Mouse (Mus musculus): ENCODE data around the gene Mbtd1. TPM values are rescaled to one million over a fixed set of nuclear protein-coding genes. Genes with fewer than 3 reads are reported as not detected.

The Mbtd1 gene
- total and polyA plus RNA-seq, 3 experiments, result 19.9 to 46.5 (median 21.5) TPM

DNA sequence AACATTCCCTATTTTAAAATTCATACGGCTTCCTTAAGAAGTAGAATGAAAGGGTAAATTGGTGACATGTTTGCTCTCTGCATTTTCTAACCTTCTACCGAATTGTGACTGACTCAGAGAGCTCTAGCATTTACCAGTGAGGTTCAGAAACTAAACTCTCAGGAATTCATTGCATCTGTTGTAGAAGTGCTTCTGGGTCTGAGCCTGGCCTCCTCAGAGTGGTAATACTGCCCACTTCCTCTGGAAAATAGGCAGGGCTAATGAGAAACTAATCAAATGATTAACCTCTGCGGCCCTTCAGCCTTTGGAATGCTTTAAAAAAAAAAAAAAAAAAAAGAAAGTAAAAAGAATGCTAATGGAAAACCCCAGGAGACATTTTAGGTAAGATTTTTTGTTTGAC lies 59.3 kb downstream of the Mbtd1 start:
- Histone ChIP-seq H3K4me2 (ENCODE audit: insufficient read depth, low read depth, poor library complexity, severe bottlenecking) (no peak overlapping the region), H3K36me3 (replicated peaks in 1 of 2; ENCODE audit: control insufficient read depth in 1 of 2, insufficient read depth in 1 of 2, low read length in 1 of 2) (peaks cover 32 to 74% of the 10 kb centered on the region in 2 experiments), H3K79me2 (replicated peaks; ENCODE audit: control insufficient read depth, extremely low read depth, insufficient read depth, poor library complexity, severe bottlenecking) (no peaks in the 10 kb centered on the region), H3K9me3 (replicated peaks; ENCODE audit: low read length) (no peaks in the 10 kb centered on the region), H3K4me3 (replicated peaks in 1 of 3; ENCODE audit: low read depth in 2 of 3, low read length in 2 of 3, poor library complexity in 1 of 3) (no peak overlapping the region), H3K9ac (ENCODE audit: insufficient read depth, low read depth) (no peak overlapping the region), H3K4me1 (ENCODE audit: control insufficient read depth in 1 of 2, insufficient read depth in 2 of 2) (peaks cover 4 to 16% of the 10 kb centered on the region in 2 experiments; a peak in 3 of 4 replicates), H3K27me3 (replicated peaks) (no peaks in the 10 kb centered on the region), H3K27ac (ENCODE audit: insufficient read depth, low read depth) (no peak overlapping the region)
- in situ Hi-C loops (cut with MboI; ENCODE audit: low pct_ligation_motif_present, low pct_unique_long_range_greater_than_20kb, low sequenced_read_pairs) (no loop called here), dilution Hi-C loops (cut with MboI; ENCODE audit: extremely low pct_ligation_motif_present, extremely low pct_unique_long_range_greater_than_20kb, low sequenced_read_pairs) (no loop called here)
- no peak for TF ChIP-seq ZKSCAN1 (IDR thresholded peaks at IDR 0.05; ENCODE audit: borderline replicate concordance, low read depth, low read length)
- no peak for TF ChIP-seq SMC3 (IDR thresholded peaks at IDR 0.05; ENCODE audit: low read depth, low read length)
- TF ChIP-seq HCFC1 (IDR thresholded peaks at IDR 0.05; ENCODE audit: low read depth, low read length), result no peak
- no peak for TF ChIP-seq TBP (conservative IDR thresholded peaks at IDR 0.05; ENCODE audit: low read depth, low read length)
- no peak for TF ChIP-seq GABPA (IDR thresholded peaks at IDR 0.05; ENCODE audit: insufficient replicate concordance, low read depth, low read length)
- no peak for TF ChIP-seq JUN (IDR thresholded peaks at IDR 0.05; ENCODE audit: insufficient read depth, low read depth, low read length)
- TF ChIP-seq TCF12 (IDR thresholded peaks at IDR 0.05; ENCODE audit: low read depth, low read length), result no peak
- TF ChIP-seq UBTF (IDR thresholded peaks at IDR 0.05; ENCODE audit: low read depth, low read length), result no peak
- no peak for TF ChIP-seq USF1 (IDR thresholded peaks at IDR 0.05; ENCODE audit: low read depth, low read length)
- no peak for TF ChIP-seq ZC3H11A (IDR thresholded peaks at IDR 0.05; ENCODE audit: low read depth, low read length)
- TF ChIP-seq RCOR1 (conservative IDR thresholded peaks at IDR 0.05; ENCODE audit: low read depth, low read length), result no peak
- TF ChIP-seq KAT2A (IDR thresholded peaks at IDR 0.05; ENCODE audit: insufficient replicate concordance, low read length), result no peak
- TF ChIP-seq SIN3A (IDR thresholded peaks at IDR 0.05; ENCODE audit: low read length), result no peak
- TF ChIP-seq MXI1 (IDR thresholded peaks at IDR 0.05; ENCODE audit: low read depth, low read length), result no peak
- TF ChIP-seq MAX (IDR thresholded peaks at IDR 0.05; ENCODE audit: low read length), result no peak
- TF ChIP-seq E2F4 (IDR thresholded peaks at IDR 0.05; ENCODE audit: insufficient replicate concordance, low read depth, low read length), result no peak
- no peak for TF ChIP-seq CHD1 (IDR thresholded peaks at IDR 0.05; ENCODE audit: low read depth, low read length)
- no peak for TF ChIP-seq MYC (IDR thresholded peaks at IDR 0.05; ENCODE audit: low read depth, low read length)
- TF ChIP-seq MAZ (IDR thresholded peaks at IDR 0.05; ENCODE audit: low read depth, low read length), result no peak
- TF ChIP-seq POLR2A (IDR thresholded peaks at IDR 0.05; ENCODE audit: low read depth, low read length), result no peak
- DNase-seq (ENCODE audit: extremely low read depth), result no peak

GRCm38 (mm10) chr11:93948887-93949567 lies 63.4 kb downstream of the Mbtd1 start:
- no peak overlapping the region for H3K4me3 ChIP-seq (replicated peaks in 1 of 3; ENCODE audit: low read depth in 2 of 3, low read length in 2 of 3, poor library complexity in 1 of 3)
- H3K9me3 ChIP-seq (replicated peaks; ENCODE audit: low read length), result no peaks in the 10 kb centered on the region
- no peak overlapping the region for H3K27ac ChIP-seq (ENCODE audit: insufficient read depth, low read depth)
- peaks cover 43 to 85% of the 10 kb centered on the region in 2 experiments for H3K36me3 ChIP-seq (replicated peaks in 1 of 2; ENCODE audit: control insufficient read depth in 1 of 2, insufficient read depth in 1 of 2, low read length in 1 of 2)
- no peak for DNase-seq (ENCODE audit: extremely low read depth)
- no peak overlapping the region for H3K4me2 ChIP-seq (ENCODE audit: insufficient read depth, low read depth, poor library complexity, severe bottlenecking)
- in situ Hi-C loops (cut with MboI; ENCODE audit: low pct_ligation_motif_present, low pct_unique_long_range_greater_than_20kb, low sequenced_read_pairs) (no loop called here), dilution Hi-C loops (cut with MboI; ENCODE audit: extremely low pct_ligation_motif_present, extremely low pct_unique_long_range_greater_than_20kb, low sequenced_read_pairs) (no loop called here)
- peaks cover 4 to 31% of the 10 kb centered on the region in 2 experiments; a peak in 3 of 4 replicates for H3K4me1 ChIP-seq (ENCODE audit: control insufficient read depth in 1 of 2, insufficient read depth in 2 of 2)
- no peaks in the 10 kb centered on the region for H3K27me3 ChIP-seq (replicated peaks)
- no peak overlapping the region for H3K9ac ChIP-seq (ENCODE audit: insufficient read depth, low read depth)
- peaks cover 28% of the 10 kb centered on the region for H3K79me2 ChIP-seq (replicated peaks; ENCODE audit: control insufficient read depth, extremely low read depth, insufficient read depth, poor library complexity, severe bottlenecking)
- no peak for TF ChIP-seq KAT2A (IDR thresholded peaks at IDR 0.05; ENCODE audit: insufficient replicate concordance, low read length)
- peak; percentile 62 for TF ChIP-seq ZMIZ1 (IDR thresholded peaks at IDR 0.05; ENCODE audit: low read depth, low read length)
- TF ChIP-seq POLR2A (IDR thresholded peaks at IDR 0.05; ENCODE audit: low read depth, low read length), result peak; percentile 46; the same call in 1 of the 2 replicates
- no peak for TF ChIP-seq MAZ (IDR thresholded peaks at IDR 0.05; ENCODE audit: low read depth, low read length)
- TF ChIP-seq ETS1 (conservative IDR thresholded peaks at IDR 0.05; ENCODE audit: low read depth, low read length), result no peak
- no peak for TF ChIP-seq ELF1 (IDR thresholded peaks at IDR 0.05; ENCODE audit: low read depth, low read length)
- TF ChIP-seq POLR2AphosphoS2 (IDR thresholded peaks at IDR 0.05; ENCODE audit: low read depth, low read length), result peak; percentile 92; the same call in 1 of the 2 replicates
- TF ChIP-seq ZKSCAN1 (IDR thresholded peaks at IDR 0.05; ENCODE audit: borderline replicate concordance, low read depth, low read length), result no peak
- no peak for TF ChIP-seq MAX (IDR thresholded peaks at IDR 0.05; ENCODE audit: low read length)
- TF ChIP-seq RAD21 (IDR thresholded peaks at IDR 0.05; ENCODE audit: low read depth, low read length), result no peak
- no peak for TF ChIP-seq SMC3 (IDR thresholded peaks at IDR 0.05; ENCODE audit: low read depth, low read length)
- TF ChIP-seq MYC (IDR thresholded peaks at IDR 0.05; ENCODE audit: low read depth, low read length), result no peak
- no peak for TF ChIP-seq ZNF384 (IDR thresholded peaks at IDR 0.05; ENCODE audit: low read depth, low read length)
- TF ChIP-seq HCFC1 (IDR thresholded peaks at IDR 0.05; ENCODE audit: low read depth, low read length), result no peak
- TF ChIP-seq ZC3H11A (IDR thresholded peaks at IDR 0.05; ENCODE audit: low read depth, low read length), result no peak
- TF ChIP-seq USF2 (conservative IDR thresholded peaks at IDR 0.05; ENCODE audit: low read depth, low read length), result no peak
- TF ChIP-seq UBTF (IDR thresholded peaks at IDR 0.05; ENCODE audit: low read depth, low read length), result no peak
- no peak for TF ChIP-seq BHLHE40 (IDR thresholded peaks at IDR 0.05; ENCODE audit: low read depth, low read length)
- TF ChIP-seq EP300 (IDR thresholded peaks at IDR 0.05; ENCODE audit: low read length), result no peak
- TF ChIP-seq NELFE (IDR thresholded peaks at IDR 0.05; ENCODE audit: low read depth, low read length), result no peak
